Mouse (Mus musculus) layer of hippocampus, adult 8-10 months (tissue): Measurements from ENCODE around the gene Sgsm3. TPM values are rescaled to one million over a fixed set of nuclear protein-coding genes. Genes with fewer than 3 reads are reported as not detected.

Source experiments
- DNase-seq, 2 experiments: peaks; one replicate each; pipeline ENCODE4 v3.0.0; 2022; ENCODE audit warnings: low spot score in 2 of 2
- total RNA-seq, 4 experiments: library from RNA; stranded (reverse); gene quantifications; 2 replicates each; pipeline ENCODE4 v1.2.4; 2022

Gene Sgsm3
- total RNA-seq, 4 experiments from 2014 or later = 72.3 to 87.1 (median 81.3) TPM

- DNase-seq = no peak
Observed at GRCm38 (mm10) chr15:81023842-81024241, 46.3 kb downstream of the Sgsm3 start.

DNA sequence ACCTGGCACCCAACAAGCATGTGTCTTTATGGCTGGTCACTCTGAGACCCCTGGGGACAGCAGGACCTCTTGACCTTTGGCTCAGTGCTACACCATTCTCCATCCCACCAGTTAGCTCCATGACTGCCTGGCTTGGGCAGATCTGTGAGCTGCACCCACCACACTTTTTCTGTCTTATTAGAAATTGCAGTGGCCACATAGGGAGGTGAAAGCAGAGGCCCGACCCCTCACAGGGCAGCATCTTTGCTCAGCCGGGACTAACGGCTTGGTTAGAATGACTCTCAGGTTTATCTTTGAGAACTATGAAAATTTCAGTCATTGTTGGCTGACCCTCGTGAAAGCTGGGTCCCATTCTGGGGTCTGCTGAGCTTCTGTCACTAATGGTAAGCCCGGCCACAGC is 49.3 kb downstream of the Sgsm3 start:
- DNase-seq = no peak

- peak; percentile 78 to 89 for DNase-seq
Observed at GRCm38 (mm10) chr15:81027378-81028173, 50.0 kb downstream of the Sgsm3 start.

DNA sequence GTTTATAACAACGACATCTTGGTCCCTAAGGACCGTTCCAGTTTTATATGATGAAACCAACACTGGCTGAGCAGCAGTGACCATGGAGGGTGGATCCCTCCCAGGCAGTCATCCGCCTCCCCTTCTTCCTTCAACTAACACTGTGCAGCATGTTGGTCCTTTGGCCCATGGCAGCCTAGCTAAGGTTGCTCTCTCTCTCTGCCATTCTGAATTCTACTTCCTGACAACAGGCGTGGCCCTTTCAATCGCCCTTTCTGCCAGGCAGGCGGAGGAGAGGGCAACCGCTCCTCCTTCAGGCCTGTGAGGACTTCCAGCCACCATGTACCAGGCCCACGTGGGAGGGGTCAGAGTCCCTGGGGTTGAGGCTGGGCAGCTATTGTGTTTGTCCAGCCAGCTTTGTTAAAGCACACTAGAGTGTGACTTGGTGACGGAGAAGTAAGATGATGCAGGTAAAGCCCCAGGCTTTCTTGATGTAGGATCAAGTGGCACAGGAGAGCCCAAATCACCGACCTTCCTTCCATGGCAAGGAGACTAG is 53.4 kb downstream of the Sgsm3 start:
- no peak for DNase-seq

DNA sequence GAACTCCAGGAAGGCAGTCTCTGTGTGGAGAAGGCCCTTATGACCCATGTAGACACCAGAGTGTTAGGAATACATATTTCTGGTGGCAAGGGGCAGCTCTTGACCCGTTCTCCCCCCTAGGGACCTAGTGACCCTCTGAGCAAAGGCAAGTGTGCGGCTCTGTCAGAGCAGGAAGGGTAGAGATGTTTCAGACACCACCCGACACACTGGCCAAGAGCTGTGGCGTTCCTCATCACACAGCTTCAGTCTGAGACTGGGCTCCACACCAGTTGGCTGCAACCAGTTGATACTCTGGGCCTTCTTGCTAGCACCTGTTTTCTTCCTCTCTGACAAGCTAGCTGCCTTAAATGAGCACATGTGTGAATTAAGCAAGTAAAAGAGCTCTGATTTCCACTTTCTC is 54.0 kb downstream of the Sgsm3 start:
- no peak for DNase-seq

DNA sequence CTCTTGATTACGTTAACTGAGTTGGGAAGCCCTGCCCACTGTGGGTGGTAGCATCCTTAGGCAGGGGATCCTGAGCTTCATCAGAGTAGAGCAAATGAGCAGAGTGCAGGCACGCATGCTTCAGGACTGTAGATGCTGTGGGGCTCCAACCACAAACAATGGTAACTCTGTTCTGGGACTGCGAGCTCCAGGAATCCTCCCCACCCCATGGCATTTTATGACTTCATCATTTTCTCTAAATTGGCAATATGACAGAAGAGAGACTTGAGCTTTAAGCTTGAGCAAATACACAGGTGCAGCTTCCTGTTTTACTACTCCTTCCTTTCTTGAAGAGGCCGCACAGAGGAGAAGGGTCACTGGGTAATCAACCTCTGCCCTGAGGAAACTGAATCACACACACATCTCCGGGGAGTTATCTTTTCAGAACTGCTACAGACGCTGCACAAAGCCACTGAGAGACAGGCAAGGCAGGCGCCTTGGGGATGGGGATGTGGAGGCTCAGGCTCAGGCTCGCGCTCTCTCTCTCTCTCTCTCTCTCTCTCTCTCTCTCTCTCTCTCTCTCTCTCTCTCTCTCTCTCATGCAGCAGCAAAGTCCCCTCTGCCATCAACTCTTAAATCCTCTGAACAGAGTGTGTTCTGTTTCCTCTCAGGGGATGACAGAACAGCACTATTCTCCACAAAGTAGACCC is 55.5 kb downstream of the Sgsm3 start:
- DNase-seq = no peak

DNA sequence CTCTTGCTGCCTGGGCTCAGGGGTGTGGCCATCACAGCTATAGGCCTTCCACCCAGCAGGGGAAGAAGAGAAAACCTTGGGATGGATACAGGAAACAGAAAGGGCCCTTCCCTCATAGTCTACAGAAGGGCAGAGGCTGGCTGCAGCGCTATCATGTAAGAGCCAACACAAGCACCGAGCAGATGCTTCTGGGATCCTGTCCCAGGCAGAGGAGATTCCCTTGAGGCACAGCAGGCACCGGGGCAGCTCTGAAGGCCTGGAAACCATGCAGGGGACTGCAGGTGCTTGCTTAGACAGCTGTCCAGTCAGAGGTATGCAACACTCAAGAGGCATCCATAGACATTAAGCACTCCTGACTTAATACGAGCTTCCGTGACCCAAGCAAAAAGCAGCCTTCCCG is 56.6 kb downstream of the Sgsm3 start:
- DNase-seq = no peak

DNA sequence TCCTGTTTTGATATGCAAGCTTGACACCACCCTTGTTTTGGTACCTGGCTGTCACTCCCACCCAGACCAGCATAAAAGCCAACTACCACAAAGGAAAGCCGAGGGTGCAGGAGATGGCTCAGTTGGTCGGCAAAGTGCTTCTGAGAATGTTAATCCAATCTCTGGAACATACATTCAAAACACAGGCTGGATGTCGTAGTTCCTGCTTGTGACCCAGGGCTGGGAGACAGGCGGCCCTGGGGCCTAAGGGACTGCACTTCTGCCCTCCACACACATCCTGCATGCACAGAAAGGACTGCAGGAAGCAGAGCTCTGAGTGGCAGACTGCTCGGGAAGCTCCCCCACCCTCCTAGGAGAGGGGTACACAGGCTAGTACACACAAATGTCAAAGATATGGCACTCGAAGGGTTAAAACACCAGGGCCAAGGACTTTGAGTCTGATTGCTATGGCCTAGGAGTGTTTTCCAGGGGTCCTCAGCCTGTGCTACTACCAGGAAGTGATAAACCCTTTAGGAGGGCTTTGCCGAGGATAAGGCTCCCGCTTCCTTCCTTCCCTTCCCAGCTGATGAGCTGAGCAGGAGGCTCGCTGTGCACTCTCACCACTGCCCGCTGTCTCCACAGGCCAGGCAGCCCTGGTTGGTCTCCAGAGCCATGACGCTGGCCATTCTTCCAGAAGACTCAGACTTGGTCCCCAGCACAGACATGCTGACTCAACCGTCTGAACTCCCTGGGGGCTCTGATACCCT is 58.0 kb downstream of the Sgsm3 start:
- DNase-seq = no peak

GRCm38 (mm10) chr15:81038419-81038818 is 60.9 kb downstream of the Sgsm3 start:
- no peak for DNase-seq

DNA sequence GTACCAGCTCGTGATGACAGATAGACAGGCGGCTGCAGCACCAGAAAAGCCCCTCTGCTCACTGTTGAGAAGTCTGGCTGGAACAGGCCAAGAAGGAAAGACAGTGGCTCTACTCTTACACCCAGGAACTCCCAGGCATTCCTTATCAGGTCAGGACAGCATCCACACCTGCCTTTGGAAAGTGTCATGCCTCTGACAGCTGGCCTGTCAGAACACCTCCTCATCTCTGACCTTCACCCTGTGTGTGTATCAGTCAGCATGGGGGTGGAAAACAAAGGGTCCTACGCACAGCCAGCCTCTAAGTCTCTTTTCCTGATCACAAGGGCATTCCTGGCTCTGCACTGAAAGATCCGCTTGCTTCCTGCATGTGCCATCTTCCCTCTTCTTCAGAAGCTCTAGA is 64.2 kb downstream of the Sgsm3 start:
- DNase-seq = no peak

DNA sequence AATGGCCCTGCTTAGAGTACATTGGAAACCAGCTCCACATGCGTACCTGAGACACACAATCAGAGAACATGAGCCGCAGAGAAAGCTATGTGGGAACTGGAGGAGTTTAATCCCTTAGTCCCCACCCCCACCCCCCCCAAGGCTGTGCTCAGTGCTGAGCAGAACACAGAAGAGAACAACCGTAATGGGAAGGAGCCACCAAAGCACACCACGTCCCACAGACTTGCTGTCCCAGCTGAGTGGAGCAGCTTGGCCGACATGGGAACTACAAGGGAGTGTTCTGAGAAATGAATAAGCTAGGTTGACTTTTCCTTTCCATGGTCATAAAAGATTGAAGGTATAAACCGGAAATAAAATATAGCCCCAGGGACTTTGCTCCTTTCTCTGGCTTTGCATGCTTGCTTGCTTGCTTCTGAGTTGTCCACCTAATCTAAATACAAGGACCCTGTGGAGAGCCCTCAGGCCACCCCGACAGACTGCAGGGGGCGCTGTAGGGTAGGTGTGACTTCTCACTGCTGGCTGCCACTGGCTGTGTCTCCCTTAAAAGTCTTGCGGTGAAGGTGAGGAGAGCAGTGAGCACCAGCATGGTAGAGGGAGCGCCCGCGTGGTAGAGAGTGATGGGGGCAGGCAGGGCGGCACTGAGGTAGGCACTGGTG is 64.8 kb downstream of the Sgsm3 start:
- no peak for DNase-seq

DNA sequence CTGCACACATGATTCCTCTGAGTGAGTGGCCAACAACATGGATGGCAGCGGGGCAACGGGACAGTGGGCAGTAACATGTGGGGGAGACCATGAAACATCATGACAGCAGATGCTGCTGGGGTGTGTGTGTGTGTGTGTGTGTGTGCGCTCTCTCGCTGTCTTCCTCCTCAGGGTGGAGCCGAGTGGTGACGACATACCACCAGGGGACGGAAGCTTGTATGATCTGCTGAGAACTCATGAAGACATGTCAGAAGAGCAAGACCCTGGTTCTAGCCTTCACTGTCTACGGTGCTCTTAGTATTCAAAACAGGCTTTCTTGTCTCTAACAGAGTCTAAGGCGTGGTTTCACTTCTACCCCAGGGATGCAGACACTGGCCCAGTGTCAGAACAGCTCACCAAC is 66.9 kb downstream of the Sgsm3 start:
- DNase-seq = no peak

GRCm38 (mm10) chr15:81045336-81045735 is 67.8 kb downstream of the Sgsm3 start:
- no peak for DNase-seq

DNA sequence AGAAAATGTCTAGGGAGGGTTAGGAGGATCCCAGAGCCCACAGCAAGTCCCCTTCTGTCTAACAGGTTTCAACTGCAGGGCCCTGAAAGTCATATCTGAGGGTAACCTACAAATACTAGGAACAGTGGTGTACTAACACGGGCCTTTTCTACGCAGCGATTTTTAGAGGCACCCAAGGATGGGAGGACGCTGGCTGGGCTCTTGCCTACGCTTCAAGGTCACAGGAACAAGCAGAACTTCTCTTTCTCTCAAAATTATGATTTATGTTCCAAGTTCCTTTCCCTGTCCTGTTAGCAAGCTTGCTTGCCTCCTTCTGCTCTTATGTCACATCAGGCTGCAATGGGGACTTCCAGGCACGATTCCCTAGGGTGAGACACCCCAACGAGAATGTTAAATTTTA is 68.5 kb downstream of the Sgsm3 start:
- no peak for DNase-seq

DNA sequence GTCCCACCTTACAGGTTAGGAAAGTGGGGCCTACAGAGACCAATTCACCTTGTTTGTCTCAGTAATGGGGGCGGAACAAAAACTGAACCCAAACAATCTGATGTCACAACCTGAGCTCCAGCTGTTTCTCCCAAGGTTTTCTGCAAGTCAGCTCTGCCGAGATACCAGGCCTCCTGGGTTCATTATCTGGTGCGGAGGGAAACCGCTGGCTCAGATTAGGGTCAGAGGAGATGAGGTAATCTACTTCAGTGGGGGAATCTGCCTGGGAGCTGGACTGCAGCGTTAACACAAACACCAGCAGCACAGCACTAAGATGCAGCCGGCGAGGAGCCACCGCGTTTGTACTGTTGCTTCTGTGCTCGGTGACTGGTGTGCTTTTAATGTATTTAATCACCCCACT is 69.9 kb downstream of the Sgsm3 start:
- no peak for DNase-seq

GRCm38 (mm10) chr15:81049401-81050053 is 72.0 kb downstream of the Sgsm3 start:
- no peak for DNase-seq

DNA sequence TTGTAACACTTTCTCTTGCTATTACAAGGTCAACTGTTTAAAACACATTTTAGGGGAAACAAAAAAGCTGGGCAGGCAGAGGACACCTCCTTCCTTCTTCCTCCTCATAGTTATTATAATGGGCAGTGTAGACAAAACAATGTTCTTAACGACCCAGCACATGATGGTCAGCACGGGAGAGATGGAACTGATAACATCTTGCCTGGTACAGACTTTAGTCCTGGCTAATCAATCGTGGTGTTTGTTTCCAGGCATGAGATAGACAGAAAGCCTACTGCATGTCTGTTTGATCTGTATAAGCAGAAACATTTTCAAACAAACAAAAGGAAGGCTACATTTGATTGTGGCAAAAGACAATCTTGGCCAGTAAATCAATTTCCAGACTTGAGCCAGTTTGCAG is 72.9 kb downstream of the Sgsm3 start:
- DNase-seq = no peak

DNA sequence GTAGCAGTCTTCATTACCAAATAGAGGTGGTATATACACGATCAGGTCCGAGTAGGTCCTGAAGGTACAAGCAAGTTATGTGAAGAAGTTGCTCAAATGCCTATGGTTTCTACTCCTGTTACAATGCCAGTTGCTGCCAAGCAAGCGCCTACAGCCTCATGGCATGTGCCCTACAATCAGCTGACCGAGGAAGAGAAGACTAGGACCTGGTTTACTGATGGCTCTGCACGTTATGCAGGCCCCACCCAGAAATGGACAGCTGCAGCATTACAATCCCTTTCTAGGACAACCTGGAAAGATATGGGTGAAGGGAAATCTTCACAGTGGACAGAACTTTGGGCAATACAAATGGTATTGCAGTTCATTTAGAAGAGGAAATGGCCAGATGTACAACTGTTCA is 74.9 kb downstream of the Sgsm3 start:
- DNase-seq = no peak

DNA sequence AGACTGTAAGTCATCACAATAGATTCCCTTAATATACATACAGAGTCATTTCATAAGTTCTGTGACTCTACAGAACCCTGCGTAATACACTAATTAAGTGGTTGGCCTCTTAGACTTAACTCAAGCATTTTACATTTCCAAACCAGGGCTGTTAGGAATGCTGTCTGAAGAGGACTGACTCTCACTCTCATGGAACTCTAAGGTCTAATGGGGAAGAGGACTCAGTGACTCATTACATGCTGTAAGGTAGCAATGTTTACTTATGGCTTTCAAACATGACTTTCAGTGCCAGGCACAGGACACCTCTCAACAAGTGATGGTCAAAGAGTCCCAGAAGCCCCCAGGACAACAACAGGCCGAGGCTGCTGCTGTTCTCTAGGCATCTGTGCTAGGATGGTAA is 77.9 kb downstream of the Sgsm3 start:
- no peak for DNase-seq

DNA sequence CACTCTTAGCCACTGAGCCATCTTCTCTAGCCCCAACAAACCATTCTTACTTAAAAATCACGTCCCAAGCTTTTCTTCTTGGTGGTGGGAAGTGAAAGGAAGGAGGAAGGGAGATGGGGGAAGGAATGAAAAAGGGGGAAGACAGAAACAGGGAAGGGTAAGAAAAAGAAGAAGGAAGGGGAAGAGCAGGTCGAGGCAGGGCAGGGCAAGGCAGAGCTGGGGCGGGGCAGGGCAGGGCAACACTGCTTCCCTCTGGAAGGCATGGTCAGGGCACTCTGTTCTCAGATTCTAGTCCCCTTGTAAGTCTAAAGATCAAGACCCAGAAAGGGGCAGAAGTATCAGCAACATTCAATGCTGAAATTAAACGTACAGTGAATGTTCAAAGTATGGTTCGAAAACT is 80.2 kb downstream of the Sgsm3 start:
- no peak for DNase-seq

DNA sequence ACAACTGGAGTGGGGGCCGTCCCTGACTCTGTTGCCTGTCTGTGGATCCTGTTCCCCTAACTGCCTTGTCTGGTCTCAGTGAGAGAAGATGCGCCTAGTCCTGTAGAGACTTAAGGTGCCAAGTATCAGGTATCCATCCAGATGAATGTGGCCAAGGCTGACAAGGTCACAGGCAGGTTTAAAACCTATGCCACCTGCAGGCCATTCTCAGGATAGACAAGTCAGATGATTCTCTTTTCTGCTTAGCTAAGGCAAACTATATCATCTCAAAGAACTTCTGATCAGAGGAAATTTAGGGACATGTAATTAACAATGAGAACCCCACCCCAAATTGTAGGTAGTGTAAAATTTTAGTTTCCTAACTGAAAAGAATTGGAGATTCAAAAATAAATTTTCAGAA is 83.4 kb downstream of the Sgsm3 start:
- DNase-seq = no peak
